Mouse (Mus musculus) kidney, adult 8-10 months (tissue): Measurements from ENCODE around the gene Tbc1d17.
"Not testable (repeated sequence)": the region's sequence is repeated elsewhere in the genome, so short reads cannot be mapped to it uniquely, and the experiment has no call there.

Source experiments
- DNase-seq, 2 experiments: peaks; one replicate each; pipeline ENCODE4 v3.0.0; 2022

Gene Tbc1d17

GRCm38 (mm10) chr7:44848561-44849415, at the start of gene Tbc1d17, which contains the start of gene Akt1s1:
Gene Tbc1d17 (minus strand): TSS chr7:44849079.
Gene Akt1s1 (plus strand): TSS chr7:44848991.
- DNase-seq, result peak; percentile 100

GRCm38 (mm10) chr7:44898607-44899006, 49.7 kb upstream of the Tbc1d17 start:
- peak; percentile 57 to 59 for DNase-seq

GRCm38 (mm10) chr7:44896499-44896898, 47.6 kb upstream of the Tbc1d17 start:
- DNase-seq, result no peak

GRCm38 (mm10) chr7:44895593-44896434, 46.9 kb upstream of the Tbc1d17 start, which contains the start of gene Fuz:
Gene Fuz (plus strand): TSS chr7:44896079.
- peak; percentile 91 to 93 for DNase-seq

GRCm38 (mm10) chr7:44895206-44895592, 46.3 kb upstream of the Tbc1d17 start:
- no peak for DNase-seq

- no peak for DNase-seq
Measured at GRCm38 (mm10) chr7:44894175-44894574, 45.3 kb upstream of the Tbc1d17 start.

- no peak for DNase-seq
Measured at GRCm38 (mm10) chr7:44893197-44893596, 44.3 kb upstream of the Tbc1d17 start.

GRCm38 (mm10) chr7:44892276-44892921, 43.5 kb upstream of the Tbc1d17 start, which contains the start of gene Med25:
Gene Med25 (minus strand): TSS chr7:44892712.
- peak; percentile 94 to 95 for DNase-seq

- no peak for DNase-seq
Measured at GRCm38 (mm10) chr7:44891611-44892010, 42.7 kb upstream of the Tbc1d17 start.

GRCm38 (mm10) chr7:44890737-44891136, 41.9 kb upstream of the Tbc1d17 start:
- no peak for DNase-seq

- DNase-seq, result no peak
Measured at GRCm38 (mm10) chr7:44890180-44890579, 41.3 kb upstream of the Tbc1d17 start.

- DNase-seq, result no peak
Measured at GRCm38 (mm10) chr7:44888256-44889105, 39.6 kb upstream of the Tbc1d17 start.

GRCm38 (mm10) chr7:44886964-44887363, 38.1 kb upstream of the Tbc1d17 start:
- no peak for DNase-seq

GRCm38 (mm10) chr7:44884637-44885036, 35.8 kb upstream of the Tbc1d17 start:
- no peak for DNase-seq

GRCm38 (mm10) chr7:44883036-44883435, 34.2 kb upstream of the Tbc1d17 start:
- DNase-seq, result no peak

GRCm38 (mm10) chr7:44877833-44878232, 29.0 kb upstream of the Tbc1d17 start:
- no peak for DNase-seq

GRCm38 (mm10) chr7:44871774-44872173, 22.9 kb upstream of the Tbc1d17 start:
- DNase-seq, result not testable (repeated sequence)

GRCm38 (mm10) chr7:44871181-44871580, 22.3 kb upstream of the Tbc1d17 start:
- DNase-seq, result no peak

GRCm38 (mm10) chr7:44870614-44871013, 21.7 kb upstream of the Tbc1d17 start:
- DNase-seq, result no peak

GRCm38 (mm10) chr7:44869697-44870528, 21.0 kb upstream of the Tbc1d17 start, which contains the start of gene Ptov1:
Gene Ptov1 (minus strand): TSS chr7:44869788.
- DNase-seq, result peak; percentile 94 to 96
